Mouse (Mus musculus): ENCODE measurements around the gene Rhobtb1. TPM values are rescaled to one million over a fixed set of nuclear protein-coding genes. Genes with fewer than 3 reads are reported as not detected.

The Rhobtb1 gene
- polyA plus RNA-seq, 1 experiment = not detected

- no peak for TF ChIP-seq GATA1 (IDR thresholded peaks at IDR 0.05; ENCODE audit: low read length)
These were observed 136.9 kb downstream of the Rhobtb1 start for GRCm38 (mm10) chr10:69288086-69288485.

DNA sequence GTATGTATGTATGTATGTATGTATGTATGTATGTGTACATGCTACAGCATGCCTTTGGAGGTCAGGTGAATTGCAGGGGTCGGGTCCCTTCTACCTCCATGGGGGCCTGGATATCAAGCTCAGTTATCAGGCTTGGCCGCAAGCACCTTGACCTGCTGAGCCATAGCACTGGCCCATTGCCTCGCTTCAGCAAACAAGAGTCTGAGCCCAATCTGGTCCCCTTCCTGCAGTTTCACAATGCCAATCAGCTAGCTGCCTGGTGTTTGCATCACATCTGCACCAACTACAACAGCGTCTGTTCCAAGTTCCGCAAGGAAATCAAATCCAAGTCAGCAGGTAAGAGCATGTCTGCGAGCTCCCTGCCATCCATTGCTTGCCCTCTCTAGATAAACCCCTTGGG lies 137.5 kb downstream of the Rhobtb1 start:
- TF ChIP-seq GATA1 (IDR thresholded peaks at IDR 0.05; ENCODE audit: low read length) = no peak

GRCm38 (mm10) chr10:69290736-69291135 lies 139.5 kb downstream of the Rhobtb1 start:
- no peak for TF ChIP-seq GATA1 (IDR thresholded peaks at IDR 0.05; ENCODE audit: low read length)

- TF ChIP-seq GATA1 (IDR thresholded peaks at IDR 0.05; ENCODE audit: low read length) = no peak
These were observed 144.7 kb downstream of the Rhobtb1 start for GRCm38 (mm10) chr10:69295919-69296318.

- TF ChIP-seq GATA1 (IDR thresholded peaks at IDR 0.05; ENCODE audit: low read length) = no peak
These were observed 148.8 kb downstream of the Rhobtb1 start for GRCm38 (mm10) chr10:69299985-69300384.

- no peak for TF ChIP-seq GATA1 (IDR thresholded peaks at IDR 0.05; ENCODE audit: low read length)
These were observed 151.4 kb downstream of the Rhobtb1 start for GRCm38 (mm10) chr10:69302667-69303066.

- TF ChIP-seq GATA1 (IDR thresholded peaks at IDR 0.05; ENCODE audit: low read length) = no peak
These were observed 153.6 kb downstream of the Rhobtb1 start for GRCm38 (mm10) chr10:69304819-69305218.

GRCm38 (mm10) chr10:69305600-69305999 lies 154.4 kb downstream of the Rhobtb1 start:
- TF ChIP-seq GATA1 (IDR thresholded peaks at IDR 0.05; ENCODE audit: low read length) = no peak

- TF ChIP-seq GATA1 (IDR thresholded peaks at IDR 0.05; ENCODE audit: low read length) = no peak
These were observed 155.0 kb downstream of the Rhobtb1 start for GRCm38 (mm10) chr10:69306205-69306604.

DNA sequence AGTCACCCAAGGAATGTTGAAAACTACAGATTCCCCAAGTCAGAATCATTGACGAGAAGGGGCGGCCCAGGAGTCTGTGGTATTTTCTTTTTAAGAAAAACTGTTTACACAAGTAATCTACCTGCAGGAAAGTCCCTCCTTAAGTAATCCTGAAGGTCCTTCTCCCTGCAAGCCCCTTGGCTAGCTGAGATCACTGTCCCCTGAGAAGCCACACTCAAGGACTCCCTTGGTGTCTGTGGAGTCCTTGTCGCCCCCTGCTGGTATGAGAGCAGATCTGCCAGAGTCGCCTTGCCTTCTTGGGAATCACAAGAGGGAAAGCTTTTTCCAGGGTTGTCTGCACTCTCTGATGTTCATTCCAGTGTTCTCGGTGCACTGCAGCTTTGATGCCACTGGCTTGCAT lies 155.8 kb downstream of the Rhobtb1 start:
- no peak for TF ChIP-seq GATA1 (IDR thresholded peaks at IDR 0.05; ENCODE audit: low read length)

DNA sequence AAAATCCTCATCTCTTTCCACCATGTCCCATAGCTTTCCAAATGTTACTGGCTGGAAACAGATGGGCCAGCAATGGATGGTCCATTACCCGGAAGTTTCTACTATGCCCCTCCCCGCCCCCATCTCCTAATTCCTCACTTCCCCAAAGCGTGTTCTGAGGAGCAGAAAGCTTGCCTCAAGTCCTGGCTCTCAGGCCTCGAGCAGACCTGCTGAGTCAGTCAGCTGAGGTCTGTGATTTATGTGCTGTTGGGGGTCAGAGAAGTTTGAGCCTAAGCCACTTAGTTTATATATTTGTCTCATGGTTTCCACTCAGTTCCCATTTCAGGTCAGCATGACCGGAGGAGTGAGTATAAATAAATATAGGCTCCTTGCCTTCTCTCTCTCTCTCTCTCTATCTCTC lies 157.9 kb downstream of the Rhobtb1 start:
- TF ChIP-seq GATA1 (IDR thresholded peaks at IDR 0.05; ENCODE audit: low read length) = no peak

- TF ChIP-seq GATA1 (IDR thresholded peaks at IDR 0.05; ENCODE audit: low read length) = no peak
These were observed 160.6 kb downstream of the Rhobtb1 start for GRCm38 (mm10) chr10:69311867-69312266.

- no peak for TF ChIP-seq GATA1 (IDR thresholded peaks at IDR 0.05; ENCODE audit: low read length)
These were observed 162.7 kb downstream of the Rhobtb1 start for GRCm38 (mm10) chr10:69313944-69314343.

DNA sequence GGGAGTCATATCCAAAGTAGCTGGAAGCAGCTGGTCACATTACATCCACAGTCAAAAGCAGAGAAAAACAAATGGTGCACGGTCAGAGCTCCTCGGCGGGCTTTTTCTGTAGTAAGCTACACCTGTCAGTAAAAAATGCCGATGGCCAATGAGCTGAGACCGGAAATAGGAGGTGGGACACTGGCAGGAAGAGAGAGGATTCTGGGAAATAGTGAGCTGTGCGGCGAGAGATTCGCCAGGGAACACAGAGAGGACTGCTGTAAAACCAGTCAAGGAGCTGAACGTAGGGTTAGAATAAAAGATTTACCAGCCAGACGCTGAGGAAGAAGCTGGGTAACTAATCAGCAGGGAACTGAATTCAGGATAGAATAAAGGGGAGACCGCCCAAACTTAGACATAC lies 167.3 kb downstream of the Rhobtb1 start:
- TF ChIP-seq GATA1 (IDR thresholded peaks at IDR 0.05; ENCODE audit: low read length) = no peak

DNA sequence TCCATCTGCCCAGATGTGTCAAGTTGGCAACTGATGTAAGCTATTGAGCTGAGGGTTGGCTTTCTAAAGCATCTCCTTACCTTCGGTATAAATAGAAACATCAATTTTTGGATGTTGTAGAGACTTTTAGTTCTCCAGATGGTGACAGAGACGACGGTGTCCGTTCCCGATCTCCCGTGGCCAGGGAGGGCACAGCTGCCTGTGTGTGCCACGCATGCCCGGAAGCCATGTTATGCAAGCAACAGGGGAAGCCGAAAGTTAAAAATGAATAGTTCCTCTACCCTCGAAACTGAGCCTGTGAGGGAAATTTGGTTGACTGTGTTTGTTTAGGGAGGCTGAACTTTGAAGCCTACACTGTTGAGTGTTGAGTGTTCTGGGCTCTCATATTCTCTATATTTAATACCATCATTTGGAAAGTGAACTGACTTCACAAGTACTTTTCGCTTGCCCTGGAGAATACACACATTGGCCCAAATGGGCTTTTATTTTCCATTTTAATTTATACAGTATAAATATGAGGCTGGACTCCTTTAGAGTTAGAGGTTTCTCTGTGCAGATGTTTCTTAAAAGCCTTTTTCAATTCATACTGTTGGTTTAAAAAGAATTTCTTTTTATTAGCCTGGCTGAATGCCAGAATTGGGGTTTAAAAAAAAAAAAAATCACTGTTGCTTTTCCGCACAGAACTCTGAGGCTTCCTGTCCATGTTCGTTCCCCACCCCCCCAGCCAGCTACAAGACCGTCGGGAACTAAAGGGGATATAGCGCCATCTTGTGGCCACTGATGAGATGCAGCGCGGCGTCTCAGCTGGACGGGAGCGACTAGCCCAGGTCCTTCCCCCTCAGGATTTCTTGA lies 169.7 kb downstream of the Rhobtb1 start:
- TF ChIP-seq GATA1 (IDR thresholded peaks at IDR 0.05; ENCODE audit: low read length) = no peak

GRCm38 (mm10) chr10:69321519-69322035 lies 170.3 kb downstream of the Rhobtb1 start:
- TF ChIP-seq GATA1 (IDR thresholded peaks at IDR 0.05; ENCODE audit: low read length) = no peak

- no peak for TF ChIP-seq GATA1 (IDR thresholded peaks at IDR 0.05; ENCODE audit: low read length)
These were observed 172.8 kb downstream of the Rhobtb1 start for GRCm38 (mm10) chr10:69323986-69324385.

Data from G1E-ER4 (cell line).